Mouse (Mus musculus) kidney, adult 2 months (tissue): ENCODE results near the gene Fgf5. TPM values are rescaled to one million over a fixed set of nuclear protein-coding genes. Genes with fewer than 3 reads are reported as not detected.

ENCODE experiments used
- DNase-seq: peaks from one replicate; pipeline ENCODE4 v3.0.0; 2021
- H3K27ac ChIP-seq: fragments of 200-500 bp; 2 replicates; pipeline ENCODE4 v1.5.1; 2012; ENCODE audit warnings: low read depth, low read length, control low read depth, inconsistent platforms; ENCODE audit not compliant: insufficient read depth
- H3K27me3 ChIP-seq: fragments of 200-500 bp; replicated peaks from 2 replicates; pipeline ENCODE4 v1.6.1; 2012; ENCODE audit warnings: mild to moderate bottlenecking, moderate library complexity, low read length, inconsistent platforms; ENCODE audit not compliant: control insufficient read depth, insufficient read depth
- H3K36me3 ChIP-seq: fragments of 200-500 bp; 2 replicates; pipeline ENCODE4 v1.6.1; 2012; ENCODE audit warnings: mild to moderate bottlenecking, moderate library complexity, low read length, inconsistent platforms; ENCODE audit not compliant: control insufficient read depth, insufficient read depth
- H3K4me1 ChIP-seq: fragments of 200-500 bp; 2 replicates; pipeline ENCODE4 v1.6.1; 2011; ENCODE audit warnings: low read length; ENCODE audit not compliant: control insufficient read depth, insufficient read depth
- H3K4me3 ChIP-seq: fragments of 200-500 bp; 2 replicates; pipeline ENCODE4 v1.5.1; 2011; ENCODE audit warnings: mild to moderate bottlenecking, low read depth, low read length, control low read depth; ENCODE audit not compliant: insufficient read depth
- CTCF ChIP-seq: fragments of 200-500 bp; conservative IDR thresholded peaks from 2 replicates; pipeline ENCODE4 v1.5.1; 2011; ENCODE audit warnings: low read depth, mild to moderate bottlenecking, control low read depth, low read length, moderate library complexity, mixed read lengths; ENCODE audit not compliant: insufficient read depth, insufficient read length
- POLR2A ChIP-seq: fragments of 200-500 bp; IDR thresholded peaks from one replicate; pipeline ENCODE4 v1.6.1; 2011; ENCODE audit warnings: low read depth, low read length, control low read depth
- WGBS: fragments of 180-500 bp; shearing (Covaris S2); methylation state at CpG from one replicate; pipeline ENCODE4 v1.1.7; 2018; 5-methylcytosine and 5-hydroxymethylcytosine counted together
- polyA plus RNA-seq: library from polyadenylated mRNA; depleted of rRNA; stranded (reverse); fragments of >200 nt; gene quantifications from 2 replicates; pipeline ENCODE4 v1.2.3, GENCODE M21; 2012

Gene Fgf5
- polyA plus RNA-seq, 1 experiment = not detected

DNA sequence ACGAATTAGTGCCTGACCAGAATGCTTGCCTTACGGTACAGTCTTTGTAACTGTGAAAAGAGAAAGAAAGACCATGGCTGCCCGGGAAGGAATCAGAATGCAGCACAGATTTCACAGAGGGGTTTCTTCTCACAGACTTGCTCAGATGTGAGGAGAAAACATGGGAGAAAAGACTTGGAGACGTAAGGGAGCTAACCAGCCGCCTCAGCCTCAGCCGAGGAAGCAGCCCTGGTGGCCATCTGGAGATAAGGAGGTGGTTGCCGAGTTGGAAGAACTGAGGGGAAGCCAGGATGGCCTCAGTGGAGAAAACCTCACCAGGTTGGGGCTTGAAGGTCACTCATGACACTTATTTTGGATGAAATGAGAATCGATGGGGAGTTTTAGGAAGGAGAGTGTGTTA, 8.7 kb upstream of the Fgf5 start:
- TF ChIP-seq CTCF (no peak), POLR2A (no peak)
- H3K4me1 ChIP-seq = no peaks in the 10 kb centered on the region
- H3K27ac ChIP-seq = no peak overlapping the region
- no peaks in the 10 kb centered on the region for H3K36me3 ChIP-seq
- DNase-seq = no peak
- H3K27me3 ChIP-seq = no peaks in the 10 kb centered on the region
- WGBS = 71% methylated on average over 8 of the region's 8 CpGs
- no peak overlapping the region for H3K4me3 ChIP-seq

DNA sequence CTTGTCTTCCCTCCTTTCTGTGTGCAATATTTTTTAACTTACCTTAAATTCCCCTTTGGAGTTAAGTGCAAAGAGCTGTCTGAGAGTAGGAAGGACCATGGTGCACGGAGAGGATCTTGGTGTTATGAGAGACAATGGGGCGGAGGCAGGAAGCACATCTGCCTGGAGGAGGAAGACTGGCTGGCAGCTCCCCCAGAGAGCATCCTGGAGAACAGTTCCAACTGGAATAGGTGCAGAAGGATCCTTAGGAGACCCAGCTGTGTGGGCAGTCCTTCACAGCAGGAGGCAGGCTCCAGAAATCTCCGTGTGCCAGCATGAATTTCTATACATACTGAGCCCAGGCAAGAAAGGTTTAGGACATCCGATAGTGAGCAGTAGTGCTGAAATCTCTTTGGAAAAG, 8.0 kb upstream of the Fgf5 start:
- no peak overlapping the region for H3K27ac ChIP-seq
- no peak for TF ChIP-seq POLR2A
- no peak for TF ChIP-seq CTCF
- H3K36me3 ChIP-seq = no peaks in the 10 kb centered on the region
- no peaks in the 10 kb centered on the region for H3K27me3 ChIP-seq
- DNase-seq = no peak
- 29% methylated on average over 4 of the region's 4 CpGs for WGBS
- no peak overlapping the region for H3K4me3 ChIP-seq
- H3K4me1 ChIP-seq = no peaks in the 10 kb centered on the region

DNA sequence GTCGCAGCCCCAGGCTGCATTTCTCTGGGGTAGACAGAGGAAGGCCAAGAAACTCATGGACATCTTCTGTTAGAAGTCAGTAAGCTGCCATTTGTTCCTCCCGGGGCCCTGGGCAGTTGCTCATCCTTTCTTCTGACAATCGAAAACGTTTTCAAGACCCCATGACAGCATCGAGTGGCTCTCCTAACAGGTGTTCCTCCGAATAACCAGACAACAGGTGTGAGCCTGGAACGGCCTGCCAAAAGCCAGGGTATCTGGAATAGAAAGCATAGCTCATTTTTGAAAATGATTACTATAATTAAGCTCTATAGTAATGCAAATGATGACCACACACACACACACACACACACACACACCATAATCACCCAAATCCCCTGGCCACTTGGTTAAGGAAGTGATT, 7.2 kb upstream of the Fgf5 start:
- WGBS = 81% methylated on average over 7 of the region's 7 CpGs
- H3K36me3 ChIP-seq = no peaks in the 10 kb centered on the region
- H3K27ac ChIP-seq = no peak overlapping the region
- no peaks in the 10 kb centered on the region for H3K4me1 ChIP-seq
- no peak for TF ChIP-seq POLR2A
- no peak for TF ChIP-seq CTCF
- no peak for DNase-seq
- H3K4me3 ChIP-seq = no peak overlapping the region
- H3K27me3 ChIP-seq = no peaks in the 10 kb centered on the region

GRCm38 (mm10) chr5:98247516-98247915, 6.5 kb upstream of the Fgf5 start:
- WGBS = 40% methylated on average over 2 of the region's 2 CpGs
- no peaks in the 10 kb centered on the region; the same call in 1 of the 2 replicates for H3K27me3 ChIP-seq
- TF ChIP-seq POLR2A (no peak), CTCF (no peak)
- H3K36me3 ChIP-seq = no peaks in the 10 kb centered on the region
- H3K4me1 ChIP-seq = no peaks in the 10 kb centered on the region
- H3K4me3 ChIP-seq = no peak overlapping the region
- no peak for DNase-seq
- H3K27ac ChIP-seq = no peak overlapping the region

DNA sequence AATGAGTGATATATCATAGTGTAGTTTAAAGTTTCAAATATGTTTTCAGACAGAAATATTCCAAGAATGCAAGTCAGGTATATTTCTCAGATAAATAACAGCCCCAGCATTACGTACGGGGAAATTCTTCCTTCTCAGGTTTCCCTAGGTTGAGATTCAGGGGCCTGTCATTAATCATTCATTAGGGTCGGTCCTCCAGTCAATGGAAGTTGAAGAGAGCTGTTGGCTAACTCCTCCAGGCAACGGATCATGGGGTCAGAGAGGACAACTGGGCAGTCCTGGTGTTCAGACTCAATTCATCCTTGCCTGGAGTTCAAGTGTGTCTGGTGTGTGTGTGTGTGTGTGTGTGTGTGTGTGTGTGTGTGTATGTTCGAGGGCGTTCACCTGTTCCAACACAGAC, 837 bp upstream of the Fgf5 start:
- WGBS = 20% methylated on average over 6 of the region's 6 CpGs
- Histone ChIP-seq H3K27me3 (peaks cover 3% of the 10 kb centered on the region), H3K4me3 (no peak overlapping the region), H3K4me1 (no peaks in the 10 kb centered on the region), H3K27ac (no peak overlapping the region), H3K36me3 (no peaks in the 10 kb centered on the region)
- TF ChIP-seq POLR2A (no peak), CTCF (no peak)
- DNase-seq = no peak

GRCm38 (mm10) chr5:98255176-98255575, 1.2 kb downstream of the Fgf5 start:
- peaks cover 3% of the 10 kb centered on the region for H3K27me3 ChIP-seq
- no peak for TF ChIP-seq POLR2A
- no peak for TF ChIP-seq CTCF
- 8% methylated on average over 12 of the region's 12 CpGs for WGBS
- H3K27ac ChIP-seq = no peak overlapping the region
- no peak for DNase-seq
- no peaks in the 10 kb centered on the region for H3K4me1 ChIP-seq
- no peaks in the 10 kb centered on the region for H3K36me3 ChIP-seq
- no peak overlapping the region for H3K4me3 ChIP-seq

GRCm38 (mm10) chr5:98255760-98256490, 1.9 kb downstream of the Fgf5 start:
- no peaks in the 10 kb centered on the region for H3K36me3 ChIP-seq
- H3K27ac ChIP-seq = no peak overlapping the region
- DNase-seq = no peak
- H3K27me3 ChIP-seq = peaks cover 3% of the 10 kb centered on the region
- 18% methylated on average over 18 of the region's 18 CpGs for WGBS
- TF ChIP-seq CTCF = no peak
- TF ChIP-seq POLR2A = no peak
- H3K4me3 ChIP-seq = no peak overlapping the region
- no peaks in the 10 kb centered on the region for H3K4me1 ChIP-seq
